26 mouse cellular contexts compared by ENCODE assay signal in the genomic region with DNA sequence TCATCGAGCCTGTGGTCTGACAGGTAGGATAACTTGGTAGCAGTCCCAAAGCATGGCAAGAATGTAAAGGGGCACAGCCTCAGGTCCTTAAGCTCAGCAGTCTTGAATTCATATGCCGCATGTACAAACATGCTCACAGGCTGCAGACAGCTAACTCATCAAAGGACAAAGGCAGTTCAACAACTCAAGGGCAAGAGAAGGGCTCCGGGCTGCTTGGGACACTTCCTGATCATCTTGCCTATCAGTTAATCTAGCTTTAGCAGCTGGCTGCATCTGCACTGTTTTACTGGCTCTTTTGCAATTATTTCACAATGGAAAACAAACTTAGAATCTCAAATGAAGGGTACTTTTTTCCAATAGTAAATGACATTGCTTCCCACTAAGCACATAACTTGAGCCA. TPM values are rescaled to one million over a fixed set of nuclear protein-coding genes. Genes with fewer than 3 reads are reported as not detected.
DNase-seq lines count a peak whose midpoint lies in the region; ATAC-seq and TF ChIP-seq lines count a peak whose summit lies in the region.
"Had no signal": no experiment of that assay in that cellular context is flagged by ENCODE, and none has a peak within 500 bp of the region (broad histone marks: within the 10 kb centered on the region; RNA-seq: fewer than 3 reads in every experiment).

No protein-coding gene starts in this region.

- no peak overlapping the region for H3K9ac ChIP-seq in lung, postnatal 0 days (replicated peaks; ENCODE audit: low read depth)
- H3K9ac ChIP-seq: embryonic facial prominence, embryonic 12.5 days; heart, embryonic 15.5 days; liver, embryonic 14.5 days; midbrain, embryonic 12.5 days; neural tube, embryonic 13.5 days had no signal

- no peak overlapping the region for H3K4me2 ChIP-seq in lung, postnatal 0 days (replicated peaks; ENCODE audit: low read depth, low read length)
- H3K4me2 ChIP-seq: embryonic facial prominence, embryonic 12.5 days; heart, embryonic 15.5 days; midbrain, embryonic 12.5 days; neural tube, embryonic 13.5 days had no signal

- no peaks in the 10 kb centered on the region for H3K36me3 ChIP-seq in lung, postnatal 0 days (ENCODE audit: insufficient read depth, low read length)
- H3K36me3 ChIP-seq: embryonic facial prominence, embryonic 12.5 days; heart, embryonic 15.5 days; midbrain, embryonic 12.5 days; neural tube, embryonic 13.5 days had no signal

- 0 out of 2 replicates have a peak overlapping the region, but pooled peaks have one; percentile 2 for H3K27ac ChIP-seq in lung, postnatal 0 days (ENCODE audit: low read length)
- H3K27ac ChIP-seq: embryonic facial prominence, embryonic 12.5 days; gastrocnemius, adult 2 months; heart, embryonic 15.5 days; kidney, postnatal 0 days; liver, embryonic 14.5 days; midbrain, embryonic 12.5 days; neural tube, embryonic 13.5 days had no signal

- H3K27me3 ChIP-seq in lung, postnatal 0 days (replicated peaks; ENCODE audit: insufficient read depth, low read length), result no peaks in the 10 kb centered on the region
- H3K27me3 ChIP-seq: embryonic facial prominence, embryonic 12.5 days; heart, embryonic 15.5 days; midbrain, embryonic 12.5 days; neural tube, embryonic 13.5 days had no signal

- TF ChIP-seq EP300 in lung, postnatal 0 days (IDR thresholded peaks at IDR 0.05), result peak; percentile 82

- ATAC-seq in lung, postnatal 0 days, result peak; percentile 87
- no peak for ATAC-seq in erythroblast, adult 5-6 weeks (replicated peaks; ENCODE audit: low FRiP score, poor library complexity, severe bottlenecking)
- ATAC-seq: forebrain, embryonic 16.5 days; hindbrain, embryonic 16.5 days had no signal

- WGBS in lung, postnatal 0 days, result 31% methylated on average over 3 of the region's 3 CpGs

- H3K9me3 ChIP-seq in lung, postnatal 0 days (ENCODE audit: low read length), result no peaks in the 10 kb centered on the region
- H3K9me3 ChIP-seq: embryonic facial prominence, embryonic 12.5 days; heart, embryonic 15.5 days; midbrain, embryonic 12.5 days; neural tube, embryonic 13.5 days had no signal

- TF ChIP-seq CTCF in lung, postnatal 0 days (IDR thresholded peaks at IDR 0.05), result no peak

- H3K4me1 ChIP-seq in lung, postnatal 0 days (ENCODE audit: insufficient read depth, low read depth, low read length), result no peaks in the 10 kb centered on the region
- H3K4me1 ChIP-seq: embryonic facial prominence, embryonic 12.5 days; heart, embryonic 15.5 days; midbrain, embryonic 12.5 days; neural tube, embryonic 13.5 days had no signal

- DNase-seq in 416B (ENCODE audit: low read depth), result peak; percentile 66
- DNase-seq in fat pad, adult 2 months (ENCODE audit: extremely low read depth, low read depth, low spot score), result peak; percentile 79
- peak; percentile 86 for DNase-seq in lung, postnatal 0 days (ENCODE audit: low spot score)
- peak; percentile 44 to 73 for DNase-seq in lung, postnatal 4 days
- no peak for DNase-seq in urinary bladder, postnatal 14 days (ENCODE audit: low spot score)
- DNase-seq in cerebellum, postnatal 36 days, result no peak
- DNase-seq: B cell, adult 2 months; cerebellum, adult 2 months; cerebellum, postnatal 25 days; embryo, embryonic 11 days; gastrocnemius, adult 2 months; gastrocnemius, postnatal 36 days; kidney, adult 8-10 months; layer of hippocampus, adult 9-11 months; liver; thymus, adult 2 months; thymus, postnatal 36 days had no signal

- H3K4me3 ChIP-seq in lung, postnatal 0 days (ENCODE audit: low read depth, low read length), result no peak overlapping the region
- H3K4me3 ChIP-seq: embryonic facial prominence, embryonic 12.5 days; gastrocnemius, adult 2 months; heart, embryonic 15.5 days; midbrain, embryonic 12.5 days; neural tube, embryonic 13.5 days had no signal

RNA-seq across cellular contexts. Expression of a gene that starts 23.0 kb away (rescaled TPM):
- polyA plus RNA-seq in lung, postnatal 0 days (2015; fragmentation: Nextera tagmentation; extraction: Ambion mirVana), result 54.6 and 56.1 TPM in 2 replicates
- total RNA-seq in erythroblast, adult 5-6 weeks (2015; ENCODE audit: low replicate concordance), result not detected in 2 replicates
- total RNA-seq in erythroblast, adult 5-6 weeks (2017; ENCODE audit: low replicate concordance), result not detected in 2 replicates
- polyA plus RNA-seq: cerebellum, adult 2 months had no signal

Comparison
In these comparisons a context has a peak if more than half of its experiments do, and no peak if none do; other contexts are left out.
1. DNase-seq: peak in 416B (single experiment), fat pad, adult 2 months (single experiment), lung, postnatal 0 days (single experiment) and lung, postnatal 4 days (2 of 2); none in urinary bladder, postnatal 14 days (single experiment) and cerebellum, postnatal 36 days (0 of 2).